Mouse (Mus musculus) erythroblast, embryonic 14.5 days (primary cell): ENCODE results near the gene Hmx2.

Source experiments
- GATA1 ChIP-seq: IDR thresholded peaks from 2 replicates; pipeline ENCODE4 v1.6.1; 2012; ENCODE audit warnings: low read length, inconsistent platforms, mixed read lengths
- TAL1 ChIP-seq: IDR thresholded peaks from 3 replicates; pipeline ENCODE4 v1.6.1; 2012; ENCODE audit warnings: low read length, inconsistent platforms, mixed read lengths

- TF ChIP-seq GATA1 (no peak), TAL1 (no peak)
These were observed 8.1 kb downstream of the Hmx2 start for GRCm38 (mm10) chr7:131556541-131557271.
